Mouse (Mus musculus): ENCODE data around the gene Ddx25. TPM values are rescaled to one million over a fixed set of nuclear protein-coding genes. Genes with fewer than 3 reads are reported as not detected.

Ddx25 gene
- total RNA-seq (2021), result not detected
- long read RNA-seq, experiment 1, result 0 reads
- long read RNA-seq, experiment 2, result 0 reads

DNA sequence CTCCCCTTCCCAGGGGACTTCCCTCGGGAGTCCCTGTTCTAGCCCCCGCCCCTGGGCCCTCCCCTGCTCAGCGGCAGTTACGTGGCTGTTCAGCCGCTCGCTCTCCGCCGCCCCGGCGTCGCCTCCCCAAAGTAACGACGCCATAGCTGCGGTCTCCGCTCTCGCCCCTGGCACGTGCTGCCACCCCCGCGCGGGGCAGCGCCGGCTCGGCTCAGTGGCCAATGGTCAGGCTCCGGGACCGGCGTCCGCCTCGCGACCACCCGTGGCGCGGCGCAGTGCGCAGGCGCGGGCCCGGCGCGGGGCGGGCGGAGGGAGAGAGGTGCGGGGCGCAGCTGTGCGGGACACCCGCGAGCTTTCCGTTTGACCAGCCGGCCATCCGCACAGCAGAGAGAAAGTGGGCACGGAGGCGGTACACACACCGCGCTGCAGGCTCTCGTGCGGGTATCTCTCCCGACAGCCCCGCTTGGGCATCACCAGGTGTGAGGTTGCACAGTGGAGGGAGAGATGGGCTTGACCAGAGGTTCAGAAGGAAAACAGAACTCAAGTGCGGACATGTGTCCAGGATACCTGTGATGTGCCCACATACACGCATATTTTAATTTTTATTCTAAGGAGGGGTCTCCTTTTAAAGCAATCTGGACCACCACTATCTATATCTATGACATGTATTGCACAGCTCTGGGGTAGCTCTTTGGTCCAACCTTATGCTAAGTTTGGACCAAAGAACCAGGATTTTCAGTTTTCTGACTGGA is at the start of gene Ddx25, which contains the start of gene Pus3:
Ddx25 (minus strand) TSS at position 272 of the 752 bp plus-strand sequence.
Pus3 (plus strand) TSS at position 339 of the 752 bp plus-strand sequence.
- H3K4me3 ChIP-seq, result peak within 1 kb of the TSS; percentile 89
- H3K27ac ChIP-seq, result peak within 1 kb of the TSS; percentile 82
- no peak for TF ChIP-seq CTCF (IDR thresholded peaks at IDR 0.05)
- intact Hi-C loops (cut with DNase I), result loop anchor here (10.0 kb wide), 1 partner anchor 604 kb away; no protein-coding TSS in a partner anchor
- DNase-seq, result no peak

DNA sequence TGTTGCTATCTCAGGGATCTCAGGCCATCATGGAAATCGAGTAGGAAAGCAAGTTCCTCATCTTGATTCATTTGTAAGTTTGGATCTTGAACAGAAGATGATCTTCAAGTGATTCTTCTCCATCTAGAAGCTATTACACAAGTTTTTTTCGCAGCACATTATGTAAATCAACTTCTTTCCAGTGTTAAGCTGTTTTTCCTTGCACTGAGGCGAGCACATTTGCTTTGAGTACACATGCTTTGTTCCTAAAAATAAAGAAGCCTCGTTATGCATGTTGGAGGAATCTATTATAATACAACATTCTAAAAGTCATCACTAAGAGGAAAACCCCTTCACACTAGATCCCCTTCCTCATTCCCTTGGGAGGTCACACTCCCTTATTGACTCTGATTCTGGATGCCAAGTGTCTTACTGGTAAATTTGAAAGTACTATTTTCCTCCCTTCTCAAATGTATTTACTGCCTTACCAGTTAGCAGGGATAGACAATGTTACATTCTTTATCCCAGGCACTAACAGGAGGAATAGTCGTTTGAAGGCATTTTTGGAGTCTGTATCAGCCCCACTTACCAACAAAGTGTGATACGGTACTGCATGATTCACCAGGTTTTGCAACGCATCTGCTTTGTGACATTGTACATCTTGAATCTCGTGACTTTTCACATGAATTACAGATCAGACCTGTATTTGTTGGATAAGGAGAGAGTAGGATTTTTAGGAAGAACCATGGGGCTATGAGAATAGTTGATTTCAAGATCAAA is 49.5 kb upstream of the Ddx25 start:
- TF ChIP-seq CTCF (IDR thresholded peaks at IDR 0.05), result no peak
- intact Hi-C loops (cut with DNase I), result no loop called here

DNA sequence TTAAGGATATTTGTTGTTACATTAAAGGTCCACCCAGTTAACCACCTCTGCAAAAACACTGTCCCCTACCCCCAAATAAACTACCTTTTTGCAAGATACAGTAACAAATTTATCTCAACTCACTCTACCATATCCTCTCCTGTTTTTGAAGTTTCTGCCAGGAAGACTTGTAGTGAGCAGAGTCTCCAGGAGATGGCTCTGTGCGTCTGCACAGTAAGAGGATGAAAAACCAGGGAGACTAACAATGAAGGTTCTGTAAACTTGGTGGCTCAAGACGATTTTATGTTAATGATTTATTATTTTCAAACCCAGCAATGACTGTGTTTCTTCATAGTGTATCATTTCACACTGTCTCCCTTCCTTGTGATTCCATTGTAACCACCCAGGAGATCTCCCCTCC is 34.6 kb upstream of the Ddx25 start:
- intact Hi-C loops (cut with DNase I), result no loop called here
- no peak overlapping the region for H3K27ac ChIP-seq
- no peak overlapping the region for H3K4me3 ChIP-seq
- no peak for DNase-seq
- TF ChIP-seq CTCF (IDR thresholded peaks at IDR 0.05), result peak; percentile 47

More for the DNA sequence above, 49.5 kb upstream of the Ddx25 start:
- DNase-seq, result no peak
- Histone ChIP-seq H3K27ac (no peak overlapping the region), H3K4me3 (no peak overlapping the region)

DNA sequence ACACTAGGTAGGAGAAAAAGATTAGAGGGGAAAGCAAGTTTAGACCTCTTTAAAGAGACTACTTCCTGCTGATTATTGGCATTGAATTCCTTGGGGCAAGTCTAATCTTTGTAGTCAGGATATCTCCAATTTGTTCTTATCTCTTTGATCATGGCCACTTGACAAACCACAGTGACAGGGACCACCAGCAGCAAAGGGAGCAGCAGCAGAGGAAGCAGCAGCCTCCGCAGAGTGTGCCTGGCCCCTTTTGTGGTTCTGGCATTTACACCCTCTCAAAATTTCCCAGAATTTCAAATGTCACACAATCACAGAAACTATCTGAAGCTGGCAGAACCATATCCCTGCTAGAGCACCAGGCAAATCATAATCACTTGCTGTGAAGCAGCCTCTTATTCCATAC is 29.3 kb upstream of the Ddx25 start:
- no peak for TF ChIP-seq CTCF (IDR thresholded peaks at IDR 0.05)
- Histone ChIP-seq H3K4me3 (no peak overlapping the region), H3K27ac (no peak overlapping the region)
- intact Hi-C loops (cut with DNase I), result no loop called here
- no peak for DNase-seq

DNA sequence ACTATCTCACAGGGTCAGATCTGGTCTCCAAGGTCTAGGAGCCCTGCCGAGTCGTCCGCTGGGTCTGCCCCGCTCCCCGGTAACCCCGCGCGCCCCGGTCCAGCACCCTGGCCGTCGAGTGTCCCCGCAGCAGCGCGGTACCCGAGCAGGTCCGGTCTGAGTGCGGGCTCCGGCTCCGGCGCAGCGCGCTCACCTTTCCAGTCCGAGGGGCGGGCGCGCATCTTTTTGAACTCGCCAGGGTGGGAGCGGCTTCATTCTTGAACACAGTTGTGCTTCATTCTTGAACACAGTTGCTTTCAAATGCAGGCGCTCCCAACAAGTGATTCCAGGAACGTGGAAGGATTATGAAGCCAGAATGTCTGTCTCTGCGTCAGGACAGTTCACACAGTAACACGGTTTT is 16.1 kb upstream of the Ddx25 start:
- no peak for DNase-seq
- Histone ChIP-seq H3K4me3 (no peak overlapping the region), H3K27ac (no peak overlapping the region)
- intact Hi-C loops (cut with DNase I), result no loop called here
- no peak for TF ChIP-seq CTCF (IDR thresholded peaks at IDR 0.05)

DNA sequence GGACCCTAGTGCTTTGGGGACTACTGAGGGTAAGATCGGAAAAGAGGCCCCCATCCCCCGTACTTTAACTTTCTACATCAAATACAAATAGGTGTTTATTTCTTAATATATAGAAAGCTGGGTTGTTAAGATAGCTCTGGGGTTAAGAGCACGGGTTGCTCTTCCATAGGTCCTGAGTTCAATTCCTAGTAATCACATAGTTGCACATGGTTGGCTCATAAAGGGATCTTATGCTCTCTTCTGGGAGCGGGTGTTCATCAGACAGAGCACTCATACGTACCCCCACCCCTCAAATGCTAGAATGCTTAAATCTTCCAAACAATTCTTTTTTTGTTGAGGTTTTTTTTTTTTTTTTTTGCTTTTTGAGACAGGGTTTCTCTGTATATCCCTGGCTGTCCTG is 12.3 kb upstream of the Ddx25 start:
- peak overlapping the region; percentile 98 for H3K4me3 ChIP-seq
- TF ChIP-seq CTCF (IDR thresholded peaks at IDR 0.05), result no peak
- DNase-seq, result no peak
- intact Hi-C loops (cut with DNase I), result no loop called here
- peak overlapping the region; percentile 92 for H3K27ac ChIP-seq

DNA sequence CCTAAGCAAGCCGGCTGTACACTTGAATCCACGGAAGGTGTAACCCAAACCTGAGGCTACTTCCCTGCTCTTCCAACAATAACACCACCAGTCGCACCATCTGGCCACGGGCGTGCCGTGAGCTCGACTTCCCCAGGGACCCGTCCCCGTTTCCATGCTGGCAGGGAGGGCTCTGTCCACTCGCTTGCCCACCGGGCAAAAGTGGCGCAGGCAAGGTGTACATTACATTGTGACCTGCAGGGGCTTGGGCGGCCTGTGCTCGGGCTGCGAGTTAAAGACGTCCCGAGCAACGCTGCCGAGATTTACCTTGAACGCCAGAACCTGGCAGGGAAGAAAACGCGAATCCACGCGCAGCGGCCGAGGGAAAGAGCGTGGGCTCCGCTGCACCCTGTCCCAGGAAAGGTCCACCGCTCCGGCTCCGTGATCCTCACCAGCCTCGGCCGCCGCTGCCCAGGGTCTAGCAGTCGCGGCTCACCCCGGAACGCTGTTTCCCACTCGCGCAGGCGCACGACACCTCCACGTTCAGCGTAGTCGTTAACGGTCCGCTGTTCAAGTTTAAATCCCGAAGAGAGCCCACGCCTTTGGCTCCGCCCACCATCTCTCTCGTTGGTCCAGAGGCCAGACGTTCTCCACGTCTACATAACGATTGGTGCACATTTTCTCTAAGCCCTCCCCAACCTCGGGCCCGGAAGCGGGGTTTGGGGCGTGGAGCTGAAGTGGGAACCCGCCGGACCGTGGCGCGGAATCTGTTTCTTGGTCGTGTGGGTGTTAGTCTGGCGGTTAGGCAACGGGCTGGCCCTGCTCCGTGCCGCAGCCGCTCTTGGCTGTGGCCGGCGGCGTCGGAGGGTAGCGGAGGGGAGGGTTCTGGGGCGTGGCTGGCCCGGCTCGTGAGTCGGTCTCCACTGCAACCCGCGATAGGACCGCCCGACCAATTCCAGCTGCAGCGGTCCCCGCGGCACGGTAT is 11.5 kb upstream of the Ddx25 start, which contains the start of the genes Pate2 and Hyls1:
Pate2 (plus strand) TSS at position 714 of the 964 bp plus-strand sequence.
Hyls1 (minus strand) TSS at position 828 of the 964 bp plus-strand sequence.
- intact Hi-C loops (cut with DNase I), result no loop called here
- peak within 1 kb of the TSS; percentile 92 for H3K27ac ChIP-seq
- TF ChIP-seq CTCF (IDR thresholded peaks at IDR 0.05), result peak; percentile 27; the same call in 1 of the 2 replicates
- DNase-seq, result peak; percentile 95
- peak within 1 kb of the TSS; percentile 98 for H3K4me3 ChIP-seq

DNA sequence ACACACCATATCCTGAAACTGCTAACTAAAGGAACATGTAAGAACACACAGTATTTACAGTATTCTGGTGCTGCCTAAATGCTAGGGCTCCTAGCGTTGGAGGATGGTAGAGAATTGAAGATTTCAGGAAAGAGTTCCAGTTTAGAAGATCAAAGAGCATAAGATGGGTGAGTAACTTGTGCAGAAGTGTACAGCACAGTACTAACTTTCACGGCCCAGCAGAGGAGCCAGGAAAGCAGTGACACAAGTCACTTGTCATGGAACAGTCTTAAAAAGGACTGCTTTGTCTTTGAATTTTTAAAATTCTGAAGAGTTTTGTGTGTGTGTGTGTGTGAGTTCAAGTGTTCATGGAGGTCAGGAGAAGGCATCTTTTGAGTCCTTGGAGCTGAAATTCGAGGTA is 9.7 kb upstream of the Ddx25 start:
- TF ChIP-seq CTCF (IDR thresholded peaks at IDR 0.05), result no peak
- intact Hi-C loops (cut with DNase I), result no loop called here
- Histone ChIP-seq H3K27ac (no peak overlapping the region), H3K4me3 (no peak overlapping the region)
- no peak for DNase-seq

DNA sequence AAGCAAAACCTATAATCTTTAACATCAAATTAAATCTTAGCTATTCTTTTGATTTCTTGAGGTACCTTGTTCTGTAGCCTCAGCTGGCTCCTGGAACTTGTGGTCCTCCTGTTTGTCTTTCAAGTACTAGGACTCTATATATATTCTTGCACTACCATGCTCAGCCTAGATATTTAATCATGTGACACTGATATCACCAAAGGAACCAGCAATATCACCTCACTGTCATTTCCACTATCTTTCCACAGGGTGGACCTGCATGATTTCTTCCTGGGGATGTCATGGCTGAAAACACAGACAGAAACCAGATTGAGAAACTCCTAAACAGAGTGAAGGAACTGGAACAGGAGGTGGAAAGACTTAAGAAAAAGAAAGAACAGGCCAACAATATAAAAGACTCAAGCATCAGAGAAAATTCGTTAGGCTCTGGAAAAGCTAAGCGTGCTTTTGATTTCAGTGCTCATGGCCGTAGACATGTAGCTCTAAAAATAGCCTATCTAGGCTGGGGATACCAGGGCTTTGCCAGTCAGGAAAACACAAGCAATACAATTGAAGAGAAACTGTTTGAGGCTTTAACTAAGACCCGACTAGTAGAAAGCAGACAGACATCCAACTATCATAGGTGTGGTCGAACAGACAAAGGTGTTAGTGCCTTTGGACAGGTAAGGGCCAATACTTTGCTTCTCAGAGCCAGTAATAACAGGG is 6.4 kb upstream of the Ddx25 start:
- Histone ChIP-seq H3K4me3 (no peak overlapping the region), H3K27ac (no peak overlapping the region)
- TF ChIP-seq CTCF (IDR thresholded peaks at IDR 0.05), result no peak
- no peak for DNase-seq
- intact Hi-C loops (cut with DNase I), result no loop called here

DNA sequence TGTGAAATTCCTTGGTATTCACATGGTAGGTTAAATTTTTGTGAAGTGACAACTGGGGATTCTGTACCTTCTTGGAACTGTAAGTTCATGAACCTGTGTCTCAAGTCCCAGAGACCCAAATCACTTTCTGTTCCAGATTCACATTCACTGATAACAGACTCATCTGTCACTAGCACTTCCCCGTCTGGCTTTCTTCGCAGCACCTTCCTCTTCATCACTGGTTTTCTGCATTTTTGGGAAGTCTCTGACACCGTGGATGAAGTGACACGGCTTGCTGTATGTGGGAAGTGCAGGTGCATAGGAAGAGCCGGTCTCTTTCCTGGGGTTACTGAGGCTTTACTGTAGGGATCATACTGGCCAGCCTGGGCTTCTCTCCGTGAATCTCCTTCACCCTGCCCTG is 3.3 kb upstream of the Ddx25 start:
- no peak overlapping the region for H3K4me3 ChIP-seq
- no peak for TF ChIP-seq CTCF (IDR thresholded peaks at IDR 0.05)
- H3K27ac ChIP-seq, result no peak overlapping the region
- intact Hi-C loops (cut with DNase I), result no loop called here
- DNase-seq, result no peak

DNA sequence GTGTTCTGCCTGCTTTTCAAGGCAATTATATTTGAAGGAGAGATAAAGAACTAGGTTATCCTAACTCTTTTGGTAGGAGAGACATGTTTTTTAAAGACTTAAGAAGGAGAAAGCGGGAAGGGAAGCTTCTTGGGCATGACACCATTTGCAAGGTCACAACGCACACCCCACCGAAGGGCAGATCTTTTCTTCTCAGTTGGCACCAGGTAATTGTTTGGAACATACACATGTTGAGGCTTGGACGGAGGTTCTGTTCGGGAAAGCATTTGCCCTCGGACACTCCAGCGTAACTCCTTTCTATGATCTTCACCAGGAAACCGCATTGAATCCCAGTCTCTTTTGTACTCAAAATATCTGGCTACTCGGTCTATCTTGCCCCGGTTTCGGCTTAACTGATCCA is 2.7 kb upstream of the Ddx25 start:
- intact Hi-C loops (cut with DNase I), result no loop called here
- no peak for DNase-seq
- TF ChIP-seq CTCF (IDR thresholded peaks at IDR 0.05), result no peak
- Histone ChIP-seq H3K4me3 (no peak overlapping the region), H3K27ac (no peak overlapping the region)

All from gastrocnemius, adult 2 months (tissue).